Mouse (Mus musculus): ENCODE data around the gene Htr5b.

Htr5b gene

DNA sequence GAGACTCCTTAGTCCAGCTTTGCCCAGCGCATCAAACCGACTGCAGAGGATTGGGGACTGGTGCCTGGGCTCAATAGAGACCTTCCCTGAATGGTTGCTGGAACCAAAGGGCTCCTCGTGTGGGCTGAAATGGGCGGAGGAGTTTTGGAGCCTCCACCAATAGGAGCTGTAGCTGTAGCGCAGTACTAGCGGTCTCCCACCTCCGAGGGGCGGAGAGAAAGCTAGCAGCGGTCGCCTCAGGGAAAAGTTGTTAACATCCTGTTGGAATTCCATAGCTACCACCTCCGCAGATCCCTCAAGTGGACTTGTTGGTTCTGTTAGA is at the start of gene Htr5b:
Gene Htr5b, minus strand, starts transcription at position 67 of the 322 bp plus-strand sequence.
- DNase-seq (ENCODE audit: low spot score) = no peak

DNA sequence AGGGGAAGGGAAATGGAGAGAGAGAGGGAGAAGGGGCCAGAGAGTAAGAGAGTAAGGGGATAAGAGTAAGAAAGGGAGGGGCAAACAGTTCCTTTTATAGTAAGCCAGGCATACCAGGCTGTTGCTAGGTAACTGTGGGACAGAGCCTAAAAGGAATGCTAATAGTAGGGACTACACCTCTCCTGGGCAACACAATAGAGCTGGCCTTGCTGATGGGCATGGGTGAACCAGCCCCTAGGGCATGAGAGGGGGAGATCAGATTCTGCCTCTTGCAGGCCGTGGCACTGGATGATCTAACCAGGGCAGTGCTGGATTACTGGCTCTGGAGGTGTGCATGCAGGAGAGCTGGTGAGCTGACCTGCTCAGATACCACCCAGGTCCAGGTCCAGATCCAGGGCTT is 49.2 kb upstream of the Htr5b start:
- DNase-seq (ENCODE audit: low spot score) = no peak

DNA sequence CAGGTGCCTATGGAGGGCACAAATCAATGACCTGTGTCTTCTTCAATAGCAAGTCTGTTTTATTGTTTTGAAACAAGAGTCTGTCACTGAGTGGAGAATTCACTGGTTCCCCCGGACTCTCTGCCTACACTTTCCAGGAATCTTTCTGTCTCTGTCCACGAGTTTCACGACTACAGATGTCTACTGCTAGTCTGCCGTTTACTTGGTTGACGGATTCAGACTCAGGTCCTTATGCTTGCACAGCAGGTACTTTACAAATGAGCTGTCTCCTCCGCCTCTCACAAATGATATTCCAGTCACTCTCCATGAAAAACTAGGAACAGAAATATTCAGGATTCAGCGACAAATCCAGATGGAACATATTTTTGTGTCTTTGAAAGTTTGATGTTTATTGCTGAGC is 42.3 kb upstream of the Htr5b start:
- DNase-seq (ENCODE audit: low spot score) = no peak

GRCm38 (mm10) chr1:121567521-121568489 is 39.5 kb upstream of the Htr5b start, which contains the start of gene Ddx18:
TSS of gene Ddx18 (minus strand) at chr1:121567989.
- DNase-seq (ENCODE audit: low spot score) = peak; percentile 99

- DNase-seq (ENCODE audit: low spot score) = no peak
These were observed 29.6 kb upstream of the Htr5b start for GRCm38 (mm10) chr1:121557861-121558260.

GRCm38 (mm10) chr1:121551457-121551835 is 23.2 kb upstream of the Htr5b start:
- no peak for DNase-seq (ENCODE audit: low spot score)

- no peak for DNase-seq (ENCODE audit: low spot score)
These were observed 22.7 kb upstream of the Htr5b start for GRCm38 (mm10) chr1:121550801-121551456.

DNA sequence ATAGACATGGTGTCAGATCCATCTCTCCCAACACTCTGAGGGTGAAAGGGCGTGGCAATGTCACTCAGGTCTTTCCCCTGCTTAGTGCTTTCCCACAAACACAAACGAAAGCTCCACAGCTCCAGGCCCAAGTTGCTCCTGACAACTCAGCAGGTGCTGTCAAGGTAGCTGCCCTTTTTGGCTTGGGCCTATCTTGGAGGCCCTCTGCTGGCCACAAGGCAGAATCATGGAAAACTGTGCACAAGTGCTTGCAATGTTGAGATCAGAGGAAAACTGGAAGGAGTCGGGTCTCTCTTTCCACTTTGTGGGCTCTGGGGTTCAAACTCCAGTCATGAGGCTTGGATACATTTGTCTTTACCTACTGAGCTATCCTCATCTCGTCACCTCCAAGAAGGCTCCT is 21.2 kb upstream of the Htr5b start:
- no peak for DNase-seq (ENCODE audit: low spot score)

GRCm38 (mm10) chr1:121548667-121549066 is 20.4 kb upstream of the Htr5b start:
- no peak for DNase-seq (ENCODE audit: low spot score)

DNA sequence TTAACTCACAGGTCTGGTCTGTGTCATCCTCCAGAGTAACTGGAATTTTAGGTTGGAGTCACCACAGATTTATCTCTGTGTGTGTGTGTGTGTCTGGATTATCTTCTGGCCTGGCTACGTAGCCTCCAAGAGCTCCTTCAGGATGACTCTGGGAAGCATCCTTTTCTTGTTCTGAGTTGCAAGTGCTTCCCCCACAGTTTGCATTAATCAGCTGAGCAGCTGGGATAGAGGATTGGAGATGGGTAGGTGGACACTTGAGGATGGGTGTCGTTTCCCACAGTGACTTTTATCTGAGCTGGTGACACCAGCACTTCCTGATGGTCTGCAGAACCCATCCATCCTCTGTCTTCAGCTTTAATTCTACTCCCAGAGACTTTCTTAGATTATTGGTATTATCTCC is 18.6 kb upstream of the Htr5b start:
- DNase-seq (ENCODE audit: low spot score) = no peak

GRCm38 (mm10) chr1:121540361-121540760 is 12.1 kb upstream of the Htr5b start:
- DNase-seq (ENCODE audit: low spot score) = no peak

- DNase-seq (ENCODE audit: low spot score) = no peak
These were observed 3.2 kb upstream of the Htr5b start for GRCm38 (mm10) chr1:121531439-121531838.

DNA sequence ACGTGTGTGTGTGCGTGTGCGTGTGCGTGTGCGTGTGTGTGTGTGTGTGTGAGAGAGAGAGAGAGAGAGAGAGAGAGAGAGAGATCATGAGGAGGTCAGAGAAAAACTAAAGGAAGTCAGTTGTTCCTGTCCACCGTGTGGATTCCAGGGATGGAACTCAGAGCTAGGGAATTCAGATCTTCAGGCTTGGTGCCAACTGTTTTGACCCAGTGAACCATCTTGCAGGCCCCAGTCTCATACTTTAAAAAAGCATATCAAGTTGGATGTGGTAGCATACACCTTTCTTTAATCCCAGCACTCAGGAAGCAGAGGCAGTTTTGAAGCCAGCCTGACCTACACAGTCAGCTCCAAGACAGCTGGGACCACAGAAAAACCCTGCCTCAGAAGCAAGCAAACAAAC is 1.0 kb upstream of the Htr5b start:
- no peak for DNase-seq (ENCODE audit: low spot score)

- no peak for DNase-seq (ENCODE audit: low spot score)
These were observed 466 bp downstream of the Htr5b start for GRCm38 (mm10) chr1:121527600-121528398.

DNA sequence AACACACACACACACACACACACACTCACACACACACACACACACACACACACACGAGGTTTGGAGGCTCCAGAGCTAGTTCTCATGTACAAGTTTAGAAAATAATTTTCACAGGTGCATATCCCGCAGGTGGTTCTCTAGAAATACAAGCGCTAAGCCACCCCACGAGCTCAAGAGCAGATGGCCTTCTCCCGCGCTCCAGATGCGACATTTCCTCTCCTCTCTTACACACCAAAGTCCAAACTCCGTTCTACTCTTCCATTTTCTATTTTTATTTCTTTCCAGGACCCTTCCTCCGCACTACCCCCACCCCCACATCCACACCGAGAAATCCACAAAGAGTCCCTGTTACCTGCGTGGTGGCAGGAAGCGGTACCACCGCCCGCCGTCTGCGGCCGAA is 1.2 kb downstream of the Htr5b start:
- DNase-seq (ENCODE audit: low spot score) = no peak

DNA sequence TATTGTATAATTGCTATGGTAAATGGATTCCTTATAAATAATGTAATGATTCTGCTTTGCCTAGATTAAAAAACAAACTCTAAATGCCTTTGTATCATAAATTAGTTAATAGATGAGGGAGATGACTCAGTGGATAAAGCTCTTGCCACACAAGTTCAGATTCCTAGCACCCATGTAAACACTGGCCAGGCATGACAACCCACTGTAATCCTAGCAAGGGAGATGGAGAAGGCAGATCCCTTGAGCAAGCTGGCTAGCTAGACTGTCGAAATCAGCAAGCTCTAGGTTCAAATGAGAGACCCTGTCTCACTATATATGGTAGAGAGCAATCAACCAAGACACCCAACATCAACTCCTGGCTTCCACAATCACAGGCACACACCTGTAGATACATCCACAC is 9.7 kb downstream of the Htr5b start:
- no peak for DNase-seq (ENCODE audit: low spot score)

GRCm38 (mm10) chr1:121511966-121512365 is 16.3 kb downstream of the Htr5b start:
- DNase-seq (ENCODE audit: low spot score) = no peak

DNA sequence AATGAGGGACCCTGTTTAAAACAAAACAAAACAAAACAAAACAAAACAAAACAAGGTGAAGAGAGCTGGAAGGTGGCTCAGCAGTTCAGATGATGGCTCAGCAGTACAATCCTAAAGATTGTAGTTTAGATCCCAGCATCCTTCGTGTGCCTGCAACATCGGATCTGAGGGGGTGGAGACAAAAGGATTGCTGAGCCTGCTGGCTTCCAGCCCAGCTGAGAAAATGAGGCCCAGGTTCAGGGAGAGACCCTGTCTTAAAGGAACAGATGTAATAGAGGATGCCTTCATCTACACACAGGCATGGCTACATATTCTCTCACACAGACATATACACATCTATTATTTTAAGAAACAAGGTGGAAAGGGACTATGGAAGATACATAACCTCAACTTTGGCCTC is 17.1 kb downstream of the Htr5b start:
- DNase-seq (ENCODE audit: low spot score) = no peak

DNA sequence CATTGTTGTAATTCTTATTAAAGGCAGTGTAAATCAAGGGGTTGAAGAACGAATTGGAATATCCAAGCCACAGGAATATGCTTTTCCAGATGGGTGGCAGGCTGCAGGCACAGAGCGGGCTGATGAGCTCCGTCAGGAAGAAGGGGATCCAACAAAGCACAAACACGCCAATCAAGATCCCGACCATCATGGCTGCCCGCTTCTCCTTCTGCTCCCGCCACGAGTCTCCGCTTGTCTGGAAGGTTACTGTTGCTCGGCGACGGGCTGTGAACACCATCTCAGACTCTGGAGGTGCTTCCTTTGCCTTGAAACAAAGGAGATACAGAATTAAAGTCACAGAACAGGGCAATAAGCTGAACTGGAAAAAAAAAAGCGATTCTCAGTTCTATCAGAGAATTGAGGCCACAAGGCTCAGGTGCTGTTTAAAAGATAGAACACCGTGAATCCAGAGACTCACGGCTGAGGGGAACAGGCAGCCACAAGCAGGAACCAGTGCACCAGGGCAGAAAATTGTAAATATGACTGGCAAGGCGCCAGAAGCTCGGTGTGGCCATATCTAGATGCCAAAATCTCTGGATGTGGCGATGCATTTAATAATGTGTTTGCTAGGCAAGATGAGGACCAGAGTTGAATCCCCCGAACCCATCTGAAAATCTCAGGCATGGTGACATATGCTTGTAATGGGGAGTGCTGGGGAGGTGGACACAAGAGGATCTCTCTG is 17.7 kb downstream of the Htr5b start:
- no peak for DNase-seq (ENCODE audit: low spot score)

DNA sequence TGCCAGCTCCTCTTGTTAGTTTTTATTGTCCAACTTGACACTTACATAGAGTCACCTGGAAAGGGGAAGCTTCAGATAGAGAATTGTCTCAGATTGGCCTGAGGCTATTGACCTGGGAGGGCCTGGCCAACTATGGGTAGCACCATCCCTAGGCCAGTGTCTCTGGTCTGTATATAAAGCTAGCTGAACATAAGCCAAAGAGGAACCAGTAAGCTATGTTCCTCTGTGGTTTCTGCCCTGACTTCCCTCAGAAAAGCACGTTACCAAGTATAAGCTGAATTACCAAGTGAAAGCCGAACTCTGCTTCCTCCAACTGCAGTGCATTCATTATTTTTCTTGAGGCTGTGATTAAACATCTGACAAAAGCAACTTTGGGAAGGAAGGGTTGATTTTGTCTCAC is 19.5 kb downstream of the Htr5b start:
- DNase-seq (ENCODE audit: low spot score) = no peak

GRCm38 (mm10) chr1:121497093-121497492 is 31.2 kb downstream of the Htr5b start:
- no peak for DNase-seq (ENCODE audit: low spot score)

GRCm38 (mm10) chr1:121490241-121490640 is 38.0 kb downstream of the Htr5b start:
- DNase-seq (ENCODE audit: low spot score) = no peak
